Mouse (Mus musculus) midbrain, embryonic 16.5 days (tissue): ENCODE data around the gene Tmem184b. TPM values are rescaled to one million over a fixed set of nuclear protein-coding genes. Genes with fewer than 3 reads are reported as not detected.

Experiments used
- ATAC-seq: fragments of 200-750 bp; cut with Nextera tagmentation; 2 replicates; pipeline ENCODE4 v1.8.0; 2017; ENCODE audit warnings: moderate TSS enrichment
- H3K27ac ChIP-seq: fragments of 300-500 bp; sonication (generic); 2 replicates; pipeline ENCODE4 v1.5.1; 2014; ENCODE audit warnings: mild to moderate bottlenecking, low read length, mixed read lengths
- H3K27me3 ChIP-seq: fragments of 300-500 bp; sonication (generic); 2 replicates; pipeline ENCODE4 v1.6.1; 2014; ENCODE audit warnings: low read depth, low read length, mixed read lengths; ENCODE audit not compliant: control insufficient read depth, insufficient read depth
- H3K36me3 ChIP-seq: fragments of 300-500 bp; sonication (generic); 2 replicates; pipeline ENCODE4 v1.6.1; 2014; ENCODE audit warnings: mild to moderate bottlenecking, low read length, moderate library complexity, mixed read lengths; ENCODE audit not compliant: control insufficient read depth, insufficient read depth
- H3K4me1 ChIP-seq: fragments of 300-500 bp; sonication (generic); 2 replicates; pipeline ENCODE4 v1.6.1; 2014; ENCODE audit warnings: mild to moderate bottlenecking, low read length, mixed read lengths; ENCODE audit not compliant: control insufficient read depth, insufficient read depth
- H3K4me2 ChIP-seq: fragments of 300-500 bp; sonication (generic); 2 replicates; pipeline ENCODE4 v1.6.1; 2014; ENCODE audit warnings: mild to moderate bottlenecking, low read length, mixed read lengths
- H3K4me3 ChIP-seq: fragments of 300-500 bp; sonication (generic); 2 replicates; pipeline ENCODE4 v1.5.1; 2014; ENCODE audit warnings: low read depth, mild to moderate bottlenecking, low read length, moderate library complexity, mixed read lengths
- H3K9ac ChIP-seq: fragments of 300-500 bp; sonication (generic); 2 replicates; pipeline ENCODE4 v1.6.1; 2014; ENCODE audit warnings: low read depth, low read length, mixed read lengths
- H3K9me3 ChIP-seq: fragments of 300-500 bp; sonication (generic); replicated peaks from 2 replicates; pipeline ENCODE4 v1.6.1; 2014; ENCODE audit warnings: mild to moderate bottlenecking, low read length, mixed read lengths; ENCODE audit not compliant: control insufficient read depth, poor library complexity, severe bottlenecking
- WGBS: fragments of 180-500 bp; shearing (Covaris S2); extraction: QIAGEN DNeasy Blood & Tissue Kit; methylation state at CpG from one replicate; pipeline ENCODE4 v1.1.7; 2014; 5-methylcytosine and 5-hydroxymethylcytosine counted together
- polyA plus RNA-seq: library from polyadenylated mRNA; unstranded; fragments of >200 nt; fragmentation: Nextera tagmentation; extraction: Ambion mirVana; gene quantifications from 2 replicates; pipeline ENCODE4 v1.2.1, GENCODE M21; 2015

Tmem184b gene
- polyA plus RNA-seq, 1 experiment from 2014 or later: 42.5 TPM

GRCm38 (mm10) chr15:79333409-79333808, 70.0 kb downstream of the Tmem184b start:
- H3K4me2 ChIP-seq: no peak overlapping the region
- 89% methylated on average over 4 of the region's 4 CpGs for WGBS
- no peaks in the 10 kb centered on the region for H3K4me1 ChIP-seq
- no peak overlapping the region for H3K9ac ChIP-seq
- H3K36me3 ChIP-seq: no peaks in the 10 kb centered on the region
- no peaks in the 10 kb centered on the region for H3K9me3 ChIP-seq
- no peak overlapping the region for H3K4me3 ChIP-seq
- no peak overlapping the region for H3K27ac ChIP-seq
- no peaks in the 10 kb centered on the region for H3K27me3 ChIP-seq
- ATAC-seq: no peak

- peaks cover 14% of the 10 kb centered on the region for H3K4me1 ChIP-seq
- H3K27ac ChIP-seq: no peak overlapping the region
- no peak overlapping the region for H3K4me2 ChIP-seq
- ATAC-seq: no peak
- H3K36me3 ChIP-seq: no peaks in the 10 kb centered on the region
- H3K4me3 ChIP-seq: no peak overlapping the region
- no peak overlapping the region for H3K9ac ChIP-seq
- H3K27me3 ChIP-seq: no peaks in the 10 kb centered on the region
- WGBS: 78% methylated on average over 4 of the region's 4 CpGs
- no peaks in the 10 kb centered on the region for H3K9me3 ChIP-seq
Measured at GRCm38 (mm10) chr15:79330521-79330920, 72.8 kb downstream of the Tmem184b start.

- H3K9me3 ChIP-seq: no peaks in the 10 kb centered on the region
- H3K4me3 ChIP-seq: no peak overlapping the region
- H3K4me1 ChIP-seq: peaks cover 14% of the 10 kb centered on the region
- H3K36me3 ChIP-seq: no peaks in the 10 kb centered on the region
- 85% methylated on average over 6 of the region's 6 CpGs for WGBS
- H3K27ac ChIP-seq: no peak overlapping the region
- H3K4me2 ChIP-seq: no peak overlapping the region
- ATAC-seq: no peak
- H3K9ac ChIP-seq: no peak overlapping the region
- no peaks in the 10 kb centered on the region for H3K27me3 ChIP-seq
Measured at GRCm38 (mm10) chr15:79329979-79330363, 73.4 kb downstream of the Tmem184b start.

GRCm38 (mm10) chr15:79329346-79329978, 73.9 kb downstream of the Tmem184b start:
- ATAC-seq: no peak
- Histone ChIP-seq H3K27me3 (no peaks in the 10 kb centered on the region), H3K4me3 (no peak overlapping the region), H3K36me3 (no peaks in the 10 kb centered on the region), H3K9me3 (no peaks in the 10 kb centered on the region), H3K27ac (no peak overlapping the region), H3K4me1 (peaks cover 14% of the 10 kb centered on the region), H3K9ac (no peak overlapping the region), H3K4me2 (no peak overlapping the region)
- 98% methylated on average over 6 of the region's 6 CpGs for WGBS

GRCm38 (mm10) chr15:79328939-79329275, 74.5 kb downstream of the Tmem184b start:
- Histone ChIP-seq H3K4me1 (peaks cover 14% of the 10 kb centered on the region), H3K36me3 (no peaks in the 10 kb centered on the region), H3K4me2 (no peak overlapping the region; the same call in 1 of the 2 replicates), H3K27me3 (no peaks in the 10 kb centered on the region), H3K27ac (no peak overlapping the region), H3K9ac (no peak overlapping the region), H3K4me3 (no peak overlapping the region), H3K9me3 (no peaks in the 10 kb centered on the region)
- 93% methylated on average over 4 of the region's 4 CpGs for WGBS
- ATAC-seq: no peak

- peak within 1 kb of the TSS; percentile 82 for H3K4me2 ChIP-seq
- H3K4me3 ChIP-seq: peak within 1 kb of the TSS; percentile 56
- peak; percentile 96 for ATAC-seq
- peak within 1 kb of the TSS; percentile 64 for H3K9ac ChIP-seq
- peak within 1 kb of the TSS; percentile 86 for H3K27ac ChIP-seq
- no peaks in the 10 kb centered on the region for H3K36me3 ChIP-seq
- no peaks in the 10 kb centered on the region for H3K9me3 ChIP-seq
- WGBS: 4% methylated on average over 46 of the region's 46 CpGs
- no peaks in the 10 kb centered on the region for H3K27me3 ChIP-seq
- H3K4me1 ChIP-seq: peaks cover 14% of the 10 kb centered on the region
Measured at GRCm38 (mm10) chr15:79328058-79328938, 75.1 kb downstream of the Tmem184b start, which contains the start of gene Pla2g6. Gene Pla2g6 (minus strand): TSS chr15:79328390.

GRCm38 (mm10) chr15:79326971-79327961, 76.1 kb downstream of the Tmem184b start:
- Histone ChIP-seq H3K4me3 (peak overlapping the region; percentile 56), H3K9me3 (no peaks in the 10 kb centered on the region), H3K9ac (peak overlapping the region; percentile 64), H3K4me2 (peak overlapping the region; percentile 82), H3K36me3 (no peaks in the 10 kb centered on the region), H3K27me3 (no peaks in the 10 kb centered on the region), H3K27ac (peak overlapping the region; percentile 86), H3K4me1 (peaks cover 14% of the 10 kb centered on the region)
- WGBS: 6% methylated on average over 20 of the region's 20 CpGs
- ATAC-seq: no peak; the same call in 1 of the 2 replicates

- Histone ChIP-seq H3K27ac (peak overlapping the region; percentile 38), H3K4me1 (peaks cover 14% of the 10 kb centered on the region), H3K9me3 (no peaks in the 10 kb centered on the region), H3K4me3 (no peak overlapping the region), H3K27me3 (no peaks in the 10 kb centered on the region), H3K36me3 (no peaks in the 10 kb centered on the region), H3K9ac (no peak overlapping the region), H3K4me2 (peak overlapping the region; percentile 7; the same call in 1 of the 2 replicates)
- no peak for ATAC-seq
- 69% methylated on average over 4 of the region's 4 CpGs for WGBS
Measured at GRCm38 (mm10) chr15:79326264-79326663, 77.1 kb downstream of the Tmem184b start.
